Mouse (Mus musculus) intestine, embryonic 16.5 days (tissue): ENCODE measurements around the gene Zeb2. TPM values are rescaled to one million over a fixed set of nuclear protein-coding genes. Genes with fewer than 3 reads are reported as not detected.
A peak's percentile ranks its signal among the peaks of the same experiment; 100 is the strongest.

Source experiments
- ATAC-seq: fragments of 200-750 bp; cut with Nextera tagmentation; 2 replicates; pipeline ENCODE4 v1.8.0; 2017; ENCODE audit warnings: moderate TSS enrichment, moderate library complexity
- H3K27ac ChIP-seq: fragments of 300-500 bp; sonication (generic); 2 replicates; pipeline ENCODE4 v1.5.1; 2014; ENCODE audit warnings: mild to moderate bottlenecking, low read length
- H3K27me3 ChIP-seq: fragments of 300-500 bp; sonication (generic); replicated peaks from 2 replicates; pipeline ENCODE4 v1.6.1; 2014; ENCODE audit warnings: low read length, control low read depth, mixed read lengths; ENCODE audit not compliant: control insufficient read depth, insufficient read depth
- H3K36me3 ChIP-seq: fragments of 300-500 bp; sonication (generic); 2 replicates; pipeline ENCODE4 v1.6.1; 2014; ENCODE audit warnings: low read length, control low read depth; ENCODE audit not compliant: control insufficient read depth, insufficient read depth
- H3K4me1 ChIP-seq: fragments of 300-500 bp; sonication (generic); 2 replicates; pipeline ENCODE4 v1.6.1; 2014; ENCODE audit warnings: low read length, control low read depth, mixed read lengths; ENCODE audit not compliant: control insufficient read depth, insufficient read depth
- H3K4me2 ChIP-seq: fragments of 300-500 bp; sonication (generic); 2 replicates; pipeline ENCODE4 v1.6.1; 2014; ENCODE audit warnings: low read depth, low read length, control low read depth
- H3K4me3 ChIP-seq: fragments of 300-500 bp; sonication (generic); 2 replicates; pipeline ENCODE4 v1.5.1; 2014; ENCODE audit warnings: mild to moderate bottlenecking, low read length
- H3K9ac ChIP-seq: fragments of 300-500 bp; sonication (generic); 2 replicates; pipeline ENCODE4 v1.6.1; 2014; ENCODE audit warnings: low read depth, low read length
- H3K9me3 ChIP-seq: fragments of 300-500 bp; sonication (generic); 2 replicates; pipeline ENCODE4 v1.6.1; 2016; ENCODE audit warnings: low read length, control low read depth; ENCODE audit not compliant: control insufficient read depth
- WGBS: fragments of 180-500 bp; shearing (Covaris S2); extraction: QIAGEN DNeasy Blood & Tissue Kit; methylation state at CpG from one replicate; pipeline ENCODE4 v1.1.7; 2014; 5-methylcytosine and 5-hydroxymethylcytosine counted together
- polyA plus RNA-seq: library from polyadenylated mRNA; unstranded; fragments of >200 nt; fragmentation: Nextera tagmentation; extraction: Ambion mirVana; gene quantifications from 2 replicates; pipeline ENCODE4 v1.2.1, GENCODE M21; 2015

The Zeb2 gene
- polyA plus RNA-seq, 1 experiment from 2014 or later, result 30.9 TPM

DNA sequence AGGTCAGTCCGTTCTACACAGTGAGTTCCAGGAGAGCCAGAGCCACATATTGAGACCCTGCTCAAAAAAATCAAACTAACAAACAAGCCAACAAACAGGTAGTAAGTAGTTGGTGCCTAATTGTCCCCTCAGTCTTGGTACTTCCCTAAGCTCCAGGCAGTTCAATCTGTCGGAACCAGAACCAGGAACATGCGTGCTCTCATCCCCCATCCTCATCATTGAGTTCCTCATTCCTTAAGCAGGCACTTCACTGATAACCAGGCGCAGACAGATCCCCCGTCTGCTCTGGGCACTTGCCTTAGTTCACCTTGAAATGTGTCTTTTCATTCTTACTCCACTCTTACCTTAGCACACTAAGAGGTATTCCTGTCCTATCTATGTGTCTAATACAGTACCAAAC, 103.9 kb downstream of the Zeb2 start:
- Histone ChIP-seq H3K9ac (no peak overlapping the region), H3K4me2 (no peak overlapping the region)
- 83% methylated on average over 5 of the region's 5 CpGs for WGBS

DNA sequence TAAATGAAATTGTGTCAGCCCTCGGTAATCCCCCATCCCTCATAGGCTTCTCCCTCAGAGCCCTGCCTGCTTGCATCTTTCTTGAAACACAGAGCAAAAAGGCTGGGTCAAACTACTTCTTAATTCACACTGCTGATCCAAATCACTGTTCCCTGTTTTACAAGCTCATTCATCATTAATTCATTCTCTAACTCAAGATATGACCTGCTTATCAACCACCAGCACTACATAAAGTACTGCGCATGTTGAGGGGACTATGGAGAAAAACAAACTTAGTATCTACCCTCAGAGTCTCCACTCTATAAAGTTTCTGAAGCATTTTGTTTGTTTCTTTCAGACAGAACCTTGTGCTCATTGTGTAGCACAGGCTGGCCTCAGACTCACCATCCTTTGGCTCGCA, 104.5 kb downstream of the Zeb2 start:
- H3K36me3 ChIP-seq, result no peaks in the 10 kb centered on the region
- no peaks in the 10 kb centered on the region for H3K4me1 ChIP-seq
- no peak overlapping the region for H3K27ac ChIP-seq
- 85% methylated on average over 3 of the region's 3 CpGs for WGBS
- no peak overlapping the region for H3K9ac ChIP-seq
- H3K9me3 ChIP-seq, result no peaks in the 10 kb centered on the region
- no peak overlapping the region for H3K4me3 ChIP-seq
- no peak for ATAC-seq
- no peak overlapping the region for H3K4me2 ChIP-seq
- no peaks in the 10 kb centered on the region for H3K27me3 ChIP-seq

More for the DNA sequence above, 103.9 kb downstream of the Zeb2 start:
- no peak for ATAC-seq
- Histone ChIP-seq H3K9me3 (no peaks in the 10 kb centered on the region), H3K4me3 (no peak overlapping the region), H3K36me3 (no peaks in the 10 kb centered on the region), H3K27ac (no peak overlapping the region), H3K4me1 (no peaks in the 10 kb centered on the region), H3K27me3 (no peaks in the 10 kb centered on the region)

DNA sequence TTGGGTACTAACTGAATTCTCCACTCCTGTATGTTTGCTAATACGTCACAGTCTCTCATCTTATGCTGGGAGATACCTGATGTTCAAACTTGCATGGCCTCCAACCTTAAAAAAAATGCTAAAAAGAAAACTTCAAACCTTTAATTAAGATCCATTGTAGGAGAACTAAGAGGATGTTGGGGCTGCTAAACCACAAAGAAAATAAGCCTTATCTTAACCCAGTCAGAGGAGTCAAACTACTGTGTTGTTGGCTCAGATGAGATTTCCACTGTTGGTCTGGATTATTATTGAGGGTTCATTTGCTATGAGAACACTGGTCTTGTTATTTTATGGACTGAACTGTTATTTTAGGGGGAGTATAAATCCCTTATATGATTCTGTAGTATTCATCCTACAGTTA, 106.5 kb downstream of the Zeb2 start:
- H3K9ac ChIP-seq, result no peak overlapping the region
- ATAC-seq, result no peak
- no peaks in the 10 kb centered on the region for H3K27me3 ChIP-seq
- H3K4me3 ChIP-seq, result no peak overlapping the region
- WGBS, result 92% methylated on average over 1 of the region's 1 CpGs
- H3K4me2 ChIP-seq, result no peak overlapping the region
- no peaks in the 10 kb centered on the region for H3K36me3 ChIP-seq
- no peak overlapping the region for H3K27ac ChIP-seq
- H3K4me1 ChIP-seq, result no peaks in the 10 kb centered on the region
- no peaks in the 10 kb centered on the region for H3K9me3 ChIP-seq

DNA sequence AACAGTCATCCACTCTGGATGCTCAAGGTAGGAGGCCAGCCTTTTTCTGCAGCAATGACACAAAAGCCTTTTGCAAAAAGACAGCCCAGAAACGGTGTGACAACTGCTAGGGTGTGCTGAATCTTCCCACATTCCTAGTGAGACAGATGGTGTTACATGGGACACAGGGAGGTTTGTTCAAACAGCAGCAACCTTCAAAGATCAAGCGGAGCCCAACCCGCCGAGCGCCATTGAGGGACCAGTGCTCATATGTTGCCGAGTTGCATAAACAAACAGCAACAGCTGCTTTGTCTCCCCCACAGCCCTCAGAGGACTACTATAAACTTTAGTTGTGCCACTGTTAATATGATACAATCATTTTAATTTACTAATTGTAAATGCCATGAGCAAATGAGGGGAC, 117.3 kb downstream of the Zeb2 start:
- Histone ChIP-seq H3K27me3 (no peaks in the 10 kb centered on the region), H3K9ac (no peak overlapping the region), H3K4me3 (no peak overlapping the region), H3K36me3 (0 out of 2 replicates have a peak, but pooled peaks cover 3% of the 10 kb centered on the region), H3K9me3 (no peaks in the 10 kb centered on the region), H3K4me2 (no peak overlapping the region), H3K4me1 (peaks cover 5% of the 10 kb centered on the region; the same call in 1 of the 2 replicates), H3K27ac (no peak overlapping the region)
- 46% methylated on average over 6 of the region's 6 CpGs for WGBS
- ATAC-seq, result no peak

DNA sequence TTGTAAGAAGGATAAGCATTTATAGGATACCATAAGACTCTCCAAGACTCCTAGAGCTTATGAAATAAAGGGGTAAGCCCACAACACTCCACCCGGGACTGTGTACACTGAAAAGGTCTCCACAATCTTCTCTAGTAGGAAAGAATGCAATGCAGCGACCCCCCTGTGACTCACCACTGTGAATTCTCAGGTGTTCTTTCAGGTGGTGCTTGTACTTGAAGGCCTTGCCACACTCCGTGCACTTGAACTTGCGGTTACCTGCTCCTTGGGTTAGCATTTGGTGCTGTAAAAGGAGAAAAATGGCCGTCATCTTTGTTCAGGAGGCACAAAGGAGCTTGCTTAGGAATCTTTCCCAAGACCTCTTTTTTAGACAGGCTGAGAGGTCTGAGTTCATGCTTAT, 118.5 kb downstream of the Zeb2 start:
- H3K4me1 ChIP-seq, result peaks cover 5% of the 10 kb centered on the region; the same call in 1 of the 2 replicates
- no peak overlapping the region for H3K4me2 ChIP-seq
- H3K27ac ChIP-seq, result no peak overlapping the region
- no peak overlapping the region for H3K4me3 ChIP-seq
- no peak for ATAC-seq
- H3K9me3 ChIP-seq, result no peaks in the 10 kb centered on the region
- H3K9ac ChIP-seq, result no peak overlapping the region
- WGBS, result 88% methylated on average over 5 of the region's 5 CpGs
- 0 out of 2 replicates have a peak, but pooled peaks cover 3% of the 10 kb centered on the region for H3K36me3 ChIP-seq
- H3K27me3 ChIP-seq, result no peaks in the 10 kb centered on the region

DNA sequence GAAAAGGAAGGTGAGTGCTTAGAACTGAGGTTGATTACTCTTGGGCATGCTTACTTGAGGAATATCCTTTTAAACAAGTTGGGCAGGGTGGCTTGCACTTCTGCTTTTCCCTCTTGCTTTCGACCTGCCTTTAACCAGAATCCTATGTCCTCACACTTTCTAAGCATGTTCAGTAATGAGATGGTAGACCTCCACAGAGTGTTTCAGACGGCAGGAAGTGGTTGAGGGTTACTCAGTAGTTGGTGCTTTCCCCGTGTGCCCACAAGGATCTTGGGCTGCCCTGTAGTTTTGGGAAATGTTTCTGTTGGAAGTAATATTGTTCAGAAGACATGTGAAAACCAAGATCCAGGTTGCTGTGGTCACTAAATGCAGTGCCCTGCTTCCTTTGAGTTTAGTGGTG, 135.5 kb downstream of the Zeb2 start:
- Histone ChIP-seq H3K4me1 (peaks cover 8% of the 10 kb centered on the region; the same call in 1 of the 2 replicates), H3K27ac (no peak overlapping the region), H3K4me2 (no peak overlapping the region), H3K27me3 (no peaks in the 10 kb centered on the region), H3K9me3 (no peaks in the 10 kb centered on the region), H3K4me3 (no peak overlapping the region), H3K36me3 (no peaks in the 10 kb centered on the region), H3K9ac (no peak overlapping the region)
- no peak for ATAC-seq
- WGBS, result 75% methylated on average over 3 of the region's 3 CpGs

DNA sequence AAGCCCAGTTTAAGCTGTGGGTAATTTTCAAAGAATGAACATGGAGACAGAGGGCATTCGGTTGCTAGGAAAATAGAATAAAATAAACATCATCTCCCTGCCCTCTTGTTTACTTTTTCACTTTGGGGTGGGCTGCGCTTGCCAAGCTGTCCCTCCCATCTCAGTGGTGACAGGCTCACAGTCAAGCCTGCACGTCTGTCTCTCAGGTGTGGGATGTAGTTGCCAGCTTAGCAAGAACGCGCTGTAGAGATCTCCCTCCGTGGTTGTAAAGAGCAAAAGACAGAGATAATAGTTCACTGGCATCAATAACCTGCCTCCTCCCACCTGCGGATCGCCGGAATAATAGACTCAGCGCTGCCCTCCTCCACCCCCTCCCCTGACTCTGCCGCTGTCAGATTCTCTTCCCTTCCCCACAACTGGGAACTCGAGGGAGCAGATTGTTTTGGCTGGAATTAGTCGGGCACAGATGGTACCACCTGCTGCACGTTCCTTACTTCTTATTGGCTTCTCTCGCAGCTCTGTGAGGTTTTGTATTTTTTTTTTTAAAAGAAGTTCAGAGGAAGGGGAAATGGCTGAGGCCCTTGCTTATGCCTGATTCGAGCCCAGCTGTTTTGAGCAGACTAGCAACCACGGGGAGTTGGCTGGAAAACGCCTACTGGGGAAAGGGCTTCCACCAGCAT, 138.0 kb downstream of the Zeb2 start:
- Histone ChIP-seq H3K27me3 (no peaks in the 10 kb centered on the region), H3K27ac (no peak overlapping the region), H3K4me3 (peak overlapping the region; percentile 17; the same call in 1 of the 2 replicates), H3K9ac (peak overlapping the region; percentile 18; the same call in 1 of the 2 replicates), H3K36me3 (no peaks in the 10 kb centered on the region), H3K4me1 (peaks cover 8% of the 10 kb centered on the region; the same call in 1 of the 2 replicates), H3K9me3 (no peaks in the 10 kb centered on the region), H3K4me2 (peak overlapping the region; percentile 51)
- ATAC-seq, result no peak
- WGBS, result 5% methylated on average over 18 of the region's 18 CpGs

DNA sequence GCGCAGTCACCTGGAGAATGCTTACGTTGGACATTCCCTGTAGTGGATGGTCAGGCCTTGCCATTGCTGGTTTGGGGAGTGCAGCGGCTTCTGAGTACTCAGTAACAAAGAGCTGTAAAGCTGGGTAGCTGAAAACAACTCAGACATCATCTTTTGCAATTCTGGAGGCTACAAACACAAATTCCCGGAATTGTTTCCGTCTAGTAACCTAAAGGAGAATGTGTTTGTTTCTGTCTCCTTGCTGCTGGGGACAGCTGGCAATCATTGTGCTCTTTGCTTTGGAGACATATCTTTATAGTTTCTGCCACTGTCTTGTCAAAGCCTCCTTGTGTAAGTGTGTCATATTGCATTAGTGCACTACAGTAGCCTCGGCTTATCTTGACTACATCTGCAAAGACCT, 139.2 kb downstream of the Zeb2 start:
- Histone ChIP-seq H3K9ac (no peak overlapping the region), H3K27ac (no peak overlapping the region), H3K27me3 (no peaks in the 10 kb centered on the region), H3K4me3 (no peak overlapping the region), H3K36me3 (no peaks in the 10 kb centered on the region), H3K4me1 (peaks cover 8% of the 10 kb centered on the region; the same call in 1 of the 2 replicates), H3K9me3 (no peaks in the 10 kb centered on the region), H3K4me2 (no peak overlapping the region)
- no peak for ATAC-seq
- 70% methylated on average over 6 of the region's 6 CpGs for WGBS

DNA sequence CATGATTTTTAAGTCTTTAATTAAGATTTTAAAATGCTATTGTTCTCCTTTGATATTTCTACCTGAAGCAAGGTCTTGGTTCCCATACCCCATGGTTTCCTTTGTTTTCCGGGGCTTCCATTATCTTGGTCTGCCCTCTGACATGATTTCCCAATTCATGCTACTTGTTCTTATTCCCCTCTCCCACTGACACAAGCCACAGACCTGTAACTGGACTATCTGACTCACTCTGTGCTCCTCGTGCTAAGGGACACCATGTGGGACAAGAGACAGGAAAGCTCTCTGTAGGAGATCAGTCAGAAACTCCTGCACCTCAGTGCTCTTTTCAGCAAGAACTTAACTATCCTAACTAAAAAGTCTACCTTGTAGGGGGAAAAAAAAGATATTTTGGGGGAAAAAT, 139.6 kb downstream of the Zeb2 start:
- no peaks in the 10 kb centered on the region for H3K27me3 ChIP-seq
- no peaks in the 10 kb centered on the region for H3K9me3 ChIP-seq
- H3K4me1 ChIP-seq, result peaks cover 8% of the 10 kb centered on the region; the same call in 1 of the 2 replicates
- no peak for ATAC-seq
- WGBS, result 66% methylated on average over 2 of the region's 2 CpGs
- no peak overlapping the region for H3K27ac ChIP-seq
- no peak overlapping the region for H3K4me3 ChIP-seq
- H3K9ac ChIP-seq, result no peak overlapping the region
- no peak overlapping the region for H3K4me2 ChIP-seq
- H3K36me3 ChIP-seq, result no peaks in the 10 kb centered on the region

DNA sequence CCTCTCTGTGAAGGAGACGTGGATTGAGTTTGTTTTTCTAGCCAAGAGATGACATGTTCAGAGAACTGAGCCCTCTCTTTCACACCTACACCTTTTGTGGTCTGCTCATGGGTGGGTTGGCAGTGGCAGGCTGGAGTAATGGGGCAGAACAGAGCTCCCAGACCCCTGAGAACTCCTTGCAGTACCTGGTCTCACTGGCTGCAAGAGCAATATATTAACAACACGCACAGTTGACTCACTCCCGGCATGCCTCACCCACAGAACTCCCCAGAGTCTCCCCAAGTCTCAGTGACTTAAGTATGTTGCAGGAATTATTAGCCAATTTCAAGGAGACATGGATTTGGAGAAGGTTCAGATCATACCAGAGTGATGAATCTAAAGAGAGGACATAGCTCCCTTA, 140.1 kb downstream of the Zeb2 start:
- Histone ChIP-seq H3K36me3 (no peaks in the 10 kb centered on the region), H3K4me1 (peaks cover 8% of the 10 kb centered on the region; the same call in 1 of the 2 replicates), H3K9ac (no peak overlapping the region), H3K4me3 (no peak overlapping the region), H3K27me3 (no peaks in the 10 kb centered on the region), H3K27ac (no peak overlapping the region), H3K9me3 (no peaks in the 10 kb centered on the region), H3K4me2 (no peak overlapping the region)
- 69% methylated on average over 3 of the region's 3 CpGs for WGBS
- no peak for ATAC-seq
